Mouse (Mus musculus): ENCODE data around the gene AB124611.

- no peak for TF ChIP-seq CTCF (IDR thresholded peaks at IDR 0.05; ENCODE audit: low read depth)
- no peak for TF ChIP-seq EP300 (IDR thresholded peaks at IDR 0.05; ENCODE audit: low read depth)
Measured at GRCm38 (mm10) chr9:21493907-21494306, 32.1 kb upstream of the AB124611 start.
